10 mouse cellular contexts compared by ENCODE assay signal in genomic region chr2:153851030-153851360, GRCm38 (mm10). TPM values are rescaled to one million over a fixed set of nuclear protein-coding genes. Genes with fewer than 3 reads are reported as not detected.
A peak's percentile ranks its signal among the peaks of the same experiment; 100 is the strongest.
DNase-seq lines count a peak whose midpoint lies in the region; ATAC-seq and TF ChIP-seq lines count a peak whose summit lies in the region.
"Had no signal": no experiment of that assay in that cellular context is flagged by ENCODE, and none has a peak within 500 bp of the region (broad histone marks: within the 10 kb centered on the region; RNA-seq: fewer than 3 reads in every experiment).

No protein-coding gene starts in this region.

- no peak overlapping the region for H3K4me2 ChIP-seq in neural tube, embryonic 15.5 days
- H3K4me2 ChIP-seq: neural tube, embryonic 13.5 days had no signal

- peak; percentile 58 for TF ChIP-seq CTCF in liver, adult 2 months (IDR thresholded peaks at IDR 0.05; ENCODE audit: low read depth, low read length)

- DNase-seq in neural tube, embryonic 10.5 days (ENCODE audit: extremely low spot score, low spot score), result peak; percentile 28
- peak; percentile 81 for DNase-seq in adrenal gland, postnatal 14 days
- DNase-seq in embryonic facial prominence, embryonic 10.5 days (ENCODE audit: low spot score), result peak; percentile 60
- peak; percentile 8 to 64 for DNase-seq in kidney, adult 8-10 months
- peak; percentile 3 for DNase-seq in liver, adult 2 months (ENCODE audit: extremely low read depth, low read depth, low spot score)
- peak; percentile 68 to 80 for DNase-seq in right cerebral cortex, adult 2 months (ENCODE audit: low spot score in 2 of 2)
- no peak for DNase-seq in forebrain, embryonic 10.5 days (ENCODE audit: extremely low spot score, low spot score)

- 50% methylated on average over 4 of the region's 4 CpGs for WGBS in neural tube, embryonic 15.5 days
- WGBS in embryonic facial prominence, embryonic 10.5 days, result 58% methylated on average over 4 of the region's 4 CpGs
- 41% methylated on average over 4 of the region's 4 CpGs for WGBS in liver, adult 2 months
- 67% methylated on average over 4 of the region's 4 CpGs for WGBS in forebrain, embryonic 10.5 days

- no peaks in the 10 kb centered on the region for H3K79me2 ChIP-seq in liver, adult 2 months (ENCODE audit: control insufficient read depth, insufficient read depth, low read length)

- no peak overlapping the region for H3K9ac ChIP-seq in neural tube, embryonic 15.5 days (replicated peaks)
- H3K9ac ChIP-seq in liver, adult 2 months (ENCODE audit: low read depth, low read length), result no peak overlapping the region
- H3K9ac ChIP-seq: neural tube, embryonic 13.5 days had no signal

- no peak for TF ChIP-seq POLR2A in liver, adult 2 months (IDR thresholded peaks at IDR 0.05; ENCODE audit: extremely low read depth, insufficient read depth, low read length)

- no peak for ATAC-seq in neural tube, embryonic 15.5 days (ENCODE audit: low FRiP score)

- H3K4me1 ChIP-seq in neural tube, embryonic 15.5 days, result no peaks in the 10 kb centered on the region
- H3K4me1 ChIP-seq in embryonic facial prominence, embryonic 10.5 days, result peaks cover 9% of the 10 kb centered on the region
- no peaks in the 10 kb centered on the region for H3K4me1 ChIP-seq in liver, adult 2 months (ENCODE audit: control insufficient read depth, insufficient read depth, low read length)
- H3K4me1 ChIP-seq in forebrain, embryonic 10.5 days, result peaks cover 16% of the 10 kb centered on the region
- H3K4me1 ChIP-seq: neural tube, embryonic 13.5 days had no signal

- H3K27me3 ChIP-seq in neural tube, embryonic 15.5 days (replicated peaks), result no peaks in the 10 kb centered on the region
- no peaks in the 10 kb centered on the region for H3K27me3 ChIP-seq in embryonic facial prominence, embryonic 10.5 days (replicated peaks; ENCODE audit: low read depth, poor library complexity, severe bottlenecking)
- H3K27me3 ChIP-seq in liver, adult 2 months (ENCODE audit: control insufficient read depth, insufficient read depth, low read length), result no peaks in the 10 kb centered on the region
- peaks cover 13% of the 10 kb centered on the region; the same call in 1 of the 2 replicates for H3K27me3 ChIP-seq in forebrain, embryonic 10.5 days (ENCODE audit: poor library complexity, severe bottlenecking)
- H3K27me3 ChIP-seq: neural tube, embryonic 13.5 days had no signal

- no peak overlapping the region for H3K4me3 ChIP-seq in neural tube, embryonic 15.5 days (replicated peaks)
- H3K4me3 ChIP-seq in embryonic facial prominence, embryonic 10.5 days, result no peak overlapping the region
- H3K4me3 ChIP-seq in liver, adult 2 months (ENCODE audit: insufficient read depth, low read depth, low read length), result no peak overlapping the region
- no peak overlapping the region for H3K4me3 ChIP-seq in forebrain, embryonic 10.5 days
- H3K4me3 ChIP-seq: erythroblast, embryonic 14.5 days; neural tube, embryonic 13.5 days had no signal

- H3K9me3 ChIP-seq in neural tube, embryonic 15.5 days (replicated peaks), result no peaks in the 10 kb centered on the region
- 0 out of 2 replicates have a peak, but pooled peaks cover 5% of the 10 kb centered on the region for H3K9me3 ChIP-seq in embryonic facial prominence, embryonic 10.5 days
- H3K9me3 ChIP-seq in forebrain, embryonic 10.5 days, result no peaks in the 10 kb centered on the region; the same call in 1 of the 2 replicates
- H3K9me3 ChIP-seq: neural tube, embryonic 13.5 days had no signal

- H3K27ac ChIP-seq in neural tube, embryonic 15.5 days (replicated peaks), result no peak overlapping the region
- H3K27ac ChIP-seq in embryonic facial prominence, embryonic 10.5 days (replicated peaks), result no peak overlapping the region
- no peak overlapping the region for H3K27ac ChIP-seq in liver, adult 2 months (replicated peaks; ENCODE audit: insufficient read depth, low read depth, low read length)
- no peak overlapping the region for H3K27ac ChIP-seq in forebrain, embryonic 10.5 days
- H3K27ac ChIP-seq: neural tube, embryonic 13.5 days had no signal

- H3K36me3 ChIP-seq in neural tube, embryonic 15.5 days, result no peaks in the 10 kb centered on the region
- no peaks in the 10 kb centered on the region for H3K36me3 ChIP-seq in embryonic facial prominence, embryonic 10.5 days (replicated peaks)
- no peaks in the 10 kb centered on the region for H3K36me3 ChIP-seq in liver, adult 2 months (ENCODE audit: control insufficient read depth, insufficient read depth, low read length)
- H3K36me3 ChIP-seq in forebrain, embryonic 10.5 days (replicated peaks), result no peaks in the 10 kb centered on the region
- H3K36me3 ChIP-seq: neural tube, embryonic 13.5 days had no signal

RNA-seq across cellular contexts. Expression of gene Sun5, which starts 19.9 kb away (rescaled TPM):
- not detected in 2 replicates for polyA plus RNA-seq in neural tube, embryonic 15.5 days (2015; fragmentation: Nextera tagmentation; extraction: Ambion mirVana)
- total RNA-seq in adrenal gland, postnatal 14 days (2021), result not detected in 2 replicates
- not detected in 2 replicates for polyA plus RNA-seq in embryonic facial prominence, embryonic 10.5 days (2016; fragmentation: Nextera tagmentation; extraction: Ambion mirVana)
- total RNA-seq in liver, adult 2 months (2014; rRNA removed), result not detected in 2 replicates
- polyA plus RNA-seq in liver, adult 2 months (2012; rRNA removed), result not detected in 2 replicates
- polyA plus RNA-seq in forebrain, embryonic 10.5 days (2016; fragmentation: Nextera tagmentation; extraction: Ambion mirVana), result not detected in 2 replicates
- polyA plus RNA-seq: erythroblast, embryonic 14.5 days; neural tube, embryonic 13.5 days had no signal

RNA-seq across cellular contexts. Expression of gene Bpifb2, which starts 23.9 kb away (rescaled TPM):
- polyA plus RNA-seq in neural tube, embryonic 15.5 days (2015; fragmentation: Nextera tagmentation; extraction: Ambion mirVana), result not detected in 2 replicates
- not detected in 2 replicates for total RNA-seq in adrenal gland, postnatal 14 days (2021)
- not detected in 2 replicates for polyA plus RNA-seq in embryonic facial prominence, embryonic 10.5 days (2016; fragmentation: Nextera tagmentation; extraction: Ambion mirVana)
- total RNA-seq in liver, adult 2 months (2014; rRNA removed), result not detected in 2 replicates
- not detected in 2 replicates for polyA plus RNA-seq in liver, adult 2 months (2012; rRNA removed)
- polyA plus RNA-seq in forebrain, embryonic 10.5 days (2016; fragmentation: Nextera tagmentation; extraction: Ambion mirVana), result not detected in 2 replicates
- polyA plus RNA-seq: erythroblast, embryonic 14.5 days; neural tube, embryonic 13.5 days had no signal

RNA-seq across cellular contexts. Expression of gene Bpifb6, which starts 49.2 kb away (rescaled TPM):
- 0.12 TPM in 1 of 2 replicates, not detected in the other for polyA plus RNA-seq in neural tube, embryonic 15.5 days (2015; fragmentation: Nextera tagmentation; extraction: Ambion mirVana)
- 2.2 and 2.8 TPM in 2 replicates for total RNA-seq in adrenal gland, postnatal 14 days (2021)
- not detected in 2 replicates for polyA plus RNA-seq in embryonic facial prominence, embryonic 10.5 days (2016; fragmentation: Nextera tagmentation; extraction: Ambion mirVana)
- not detected in 2 replicates for total RNA-seq in liver, adult 2 months (2014; rRNA removed)
- polyA plus RNA-seq in liver, adult 2 months (2012; rRNA removed), result not detected in 2 replicates
- not detected in 2 replicates for polyA plus RNA-seq in forebrain, embryonic 10.5 days (2016; fragmentation: Nextera tagmentation; extraction: Ambion mirVana)
- polyA plus RNA-seq: erythroblast, embryonic 14.5 days; neural tube, embryonic 13.5 days had no signal
